Mouse (Mus musculus): ENCODE measurements around the gene Mmp19. TPM values are rescaled to one million over a fixed set of nuclear protein-coding genes. Genes with fewer than 3 reads are reported as not detected.
A peak's percentile ranks its signal among the peaks of the same experiment; 100 is the strongest.

Mmp19 gene
- polyA plus RNA-seq, 1 experiment from 2014 or later: 2.3 TPM

DNA sequence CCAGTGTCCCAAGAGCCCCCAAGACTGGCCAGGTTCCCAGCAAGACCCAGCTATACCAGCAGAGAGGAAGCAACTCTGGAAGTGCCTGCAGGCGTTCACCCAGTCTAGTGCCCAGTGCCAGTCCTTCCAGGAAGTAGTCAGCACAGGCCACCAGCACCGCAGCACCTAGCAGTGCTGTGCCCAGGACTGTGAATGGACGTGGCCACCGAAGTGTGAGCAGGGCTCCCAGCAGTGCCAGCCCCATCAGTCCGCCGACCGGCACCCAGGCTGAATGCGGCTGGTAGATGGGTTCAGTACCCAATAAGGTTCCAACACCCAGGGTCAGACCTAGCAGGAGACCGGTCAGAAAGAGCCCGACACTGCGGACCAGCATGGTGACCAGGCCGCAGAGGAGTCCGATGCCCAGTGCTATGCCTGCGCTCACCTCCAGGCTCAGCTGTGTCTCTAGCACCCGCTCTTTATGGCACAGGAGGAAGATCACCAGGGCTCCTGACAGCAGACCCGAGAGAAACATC, 11.3 kb downstream of the Mmp19 start:
- no peaks in the 10 kb centered on the region for H3K9me3 ChIP-seq (replicated peaks)
- 89% methylated on average over 16 of the region's 16 CpGs for WGBS
- H3K27ac ChIP-seq (replicated peaks): no peak overlapping the region
- H3K36me3 ChIP-seq: peaks cover 26% of the 10 kb centered on the region
- H3K27me3 ChIP-seq: no peaks in the 10 kb centered on the region
- peak overlapping the region; percentile 74; the same call in 1 of the 2 replicates for H3K4me2 ChIP-seq (replicated peaks)
- H3K4me1 ChIP-seq: peaks cover 27% of the 10 kb centered on the region
- H3K9ac ChIP-seq: no peak overlapping the region
- no peak overlapping the region for H3K4me3 ChIP-seq (replicated peaks)
- ATAC-seq (ENCODE audit: insufficient number of reproducible peaks, low FRiP score, low TSS enrichment, low read depth): no peak

DNA sequence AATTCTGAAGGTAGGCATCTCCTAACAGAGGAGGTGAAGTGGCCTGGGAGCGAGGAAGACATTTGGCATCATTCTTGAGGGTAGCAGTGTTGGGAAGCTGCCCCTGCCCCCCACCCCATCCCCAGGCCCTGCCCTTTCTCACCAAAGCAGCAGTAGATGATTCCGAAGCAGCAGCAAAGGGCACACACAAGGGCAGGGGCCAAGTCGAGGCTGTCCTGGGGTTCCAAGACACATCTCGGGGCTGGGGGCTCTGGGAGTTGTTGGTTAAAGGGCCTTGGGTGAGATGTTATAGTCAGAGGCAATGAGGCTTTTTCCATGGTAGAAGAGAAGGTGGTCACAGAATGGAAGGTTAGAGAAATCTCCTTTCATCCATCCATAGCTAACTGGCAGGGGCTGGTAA, 12.2 kb downstream of the Mmp19 start:
- Histone ChIP-seq H3K9ac (no peak overlapping the region), H3K27ac (replicated peaks) (0 out of 2 replicates have a peak overlapping the region, but pooled peaks have one; percentile 100), H3K4me2 (replicated peaks) (peak overlapping the region; percentile 74), H3K4me1 (peaks cover 36% of the 10 kb centered on the region), H3K4me3 (replicated peaks) (peak overlapping the region; percentile 88), H3K36me3 (peaks cover 31% of the 10 kb centered on the region), H3K9me3 (replicated peaks) (no peaks in the 10 kb centered on the region), H3K27me3 (no peaks in the 10 kb centered on the region)
- no peak for ATAC-seq (ENCODE audit: insufficient number of reproducible peaks, low FRiP score, low TSS enrichment, low read depth)
- WGBS: 50% methylated on average over 4 of the region's 4 CpGs

DNA sequence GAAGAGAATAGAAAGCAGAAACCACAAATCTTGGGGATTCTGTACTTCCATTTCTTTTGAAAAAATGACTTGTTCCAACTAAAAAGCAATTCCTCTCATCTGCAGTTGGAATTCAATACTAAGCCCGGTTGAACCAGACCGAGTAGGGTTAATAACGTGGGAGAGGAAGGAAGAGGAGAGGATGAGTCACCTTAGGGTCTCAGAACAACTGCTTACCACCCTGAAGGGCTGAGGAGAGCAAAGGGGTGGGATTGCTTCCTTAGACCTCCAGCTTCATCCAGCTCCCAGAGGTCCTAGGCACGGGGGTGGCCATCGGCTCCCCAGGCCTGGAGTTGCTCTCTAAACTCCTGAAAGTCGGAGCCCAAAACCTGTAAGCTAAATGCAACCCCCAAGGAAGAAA, 12.7 kb downstream of the Mmp19 start:
- peaks cover 34% of the 10 kb centered on the region for H3K36me3 ChIP-seq
- no peaks in the 10 kb centered on the region for H3K27me3 ChIP-seq
- no peak for ATAC-seq (ENCODE audit: insufficient number of reproducible peaks, low FRiP score, low TSS enrichment, low read depth)
- H3K4me3 ChIP-seq (replicated peaks): peak overlapping the region; percentile 88
- H3K9ac ChIP-seq: peak overlapping the region; percentile 68
- no peaks in the 10 kb centered on the region for H3K9me3 ChIP-seq (replicated peaks)
- 3% methylated on average over 6 of the region's 6 CpGs for WGBS
- H3K4me2 ChIP-seq (replicated peaks): peak overlapping the region; percentile 74
- peaks cover 40% of the 10 kb centered on the region for H3K4me1 ChIP-seq
- H3K27ac ChIP-seq (replicated peaks): peak overlapping the region; percentile 100

DNA sequence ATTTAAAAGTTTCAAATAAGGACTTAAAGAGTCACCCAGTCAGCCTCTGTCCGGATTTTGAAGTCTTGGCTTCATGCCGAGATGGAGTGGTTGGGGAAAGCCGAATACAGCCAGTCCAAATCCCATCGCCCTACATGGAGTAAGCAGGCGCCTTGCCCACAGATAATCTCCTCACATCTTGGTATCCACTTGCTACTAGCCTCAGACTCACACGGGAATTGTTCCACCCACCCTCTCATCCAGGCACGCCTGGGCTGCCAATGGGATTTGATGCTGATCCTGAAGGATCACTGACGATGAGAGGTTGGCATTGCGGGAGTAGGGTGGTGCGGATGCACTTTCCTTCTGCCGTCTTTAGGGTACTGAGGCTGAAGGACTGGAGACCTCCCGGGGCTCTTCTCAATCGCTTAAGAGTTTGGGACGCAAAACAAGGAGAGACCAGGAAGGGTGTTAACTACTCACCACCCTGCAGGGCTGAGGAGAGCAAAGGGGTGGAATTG, 13.1 kb downstream of the Mmp19 start, which contains the start of gene Dnajc14:
Gene Dnajc14, plus strand, starts transcription at position 292 of the 500 bp plus-strand sequence.
- H3K9me3 ChIP-seq (replicated peaks): no peaks in the 10 kb centered on the region
- ATAC-seq (ENCODE audit: insufficient number of reproducible peaks, low FRiP score, low TSS enrichment, low read depth): peak; percentile 6
- H3K27me3 ChIP-seq: no peaks in the 10 kb centered on the region
- H3K4me1 ChIP-seq: peaks cover 45% of the 10 kb centered on the region
- under 1% methylated on average over 14 of the region's 14 CpGs for WGBS
- H3K9ac ChIP-seq: peak within 1 kb of the TSS; percentile 72
- H3K36me3 ChIP-seq: peaks cover 30% of the 10 kb centered on the region
- H3K27ac ChIP-seq (replicated peaks): peak within 1 kb of the TSS; percentile 100
- H3K4me3 ChIP-seq (replicated peaks): peak within 1 kb of the TSS; percentile 88
- peak within 1 kb of the TSS; percentile 74 for H3K4me2 ChIP-seq (replicated peaks)

DNA sequence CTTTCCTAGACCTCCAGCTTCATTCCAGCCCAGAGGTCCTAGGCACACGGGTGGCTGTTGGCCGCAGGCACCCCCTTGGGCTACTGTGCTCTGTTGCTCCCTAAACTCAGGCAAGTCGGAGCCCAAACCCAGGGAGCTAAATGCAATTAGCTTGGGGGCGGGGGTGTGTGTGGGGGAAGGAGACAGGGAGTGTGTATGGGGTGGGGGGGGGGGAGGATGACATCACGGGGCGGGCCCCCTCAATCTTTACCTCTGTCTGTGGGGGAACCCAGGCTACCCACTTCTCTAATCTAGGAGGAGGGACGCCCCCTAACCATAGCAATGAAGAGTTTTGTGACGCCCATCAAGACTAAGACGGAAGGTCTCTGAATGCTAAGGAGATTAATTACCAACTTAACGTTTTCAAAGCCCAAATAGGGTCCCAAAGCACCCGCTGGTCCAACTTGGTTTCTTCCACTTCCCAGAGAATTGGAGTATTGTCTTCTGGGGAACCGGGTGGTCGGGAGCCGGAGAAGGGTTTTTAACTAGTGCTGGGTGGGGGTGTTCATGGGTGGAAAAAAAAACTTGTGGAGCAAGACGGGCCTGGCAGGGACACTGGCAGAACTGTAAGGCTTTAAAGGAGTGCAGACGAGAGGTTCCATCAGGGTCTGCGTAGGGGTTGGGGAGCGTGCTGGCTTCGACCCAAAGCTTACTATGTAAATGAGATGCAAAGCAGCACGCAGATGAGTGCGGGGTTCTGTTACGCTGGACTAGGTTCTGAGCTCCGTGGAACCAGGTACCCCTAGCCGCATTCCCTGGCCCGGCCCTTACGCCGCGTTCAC, 13.8 kb downstream of the Mmp19 start, which contains the start of gene Tmem198b:
Gene Tmem198b, minus strand, starts transcription at position 100 of the 821 bp plus-strand sequence.
- 0% methylated on average over 28 of the region's 28 CpGs for WGBS
- peaks cover 51% of the 10 kb centered on the region for H3K4me1 ChIP-seq
- H3K4me2 ChIP-seq (replicated peaks): peak within 1 kb of the TSS; percentile 74
- peak within 1 kb of the TSS; percentile 100 for H3K27ac ChIP-seq (replicated peaks)
- peak within 1 kb of the TSS; percentile 88 for H3K4me3 ChIP-seq (replicated peaks)
- peak within 1 kb of the TSS; percentile 72 for H3K9ac ChIP-seq
- no peaks in the 10 kb centered on the region for H3K27me3 ChIP-seq
- peaks cover 31% of the 10 kb centered on the region for H3K36me3 ChIP-seq
- peak; percentile 64 for ATAC-seq (ENCODE audit: insufficient number of reproducible peaks, low FRiP score, low TSS enrichment, low read depth)
- H3K9me3 ChIP-seq (replicated peaks): no peaks in the 10 kb centered on the region

DNA sequence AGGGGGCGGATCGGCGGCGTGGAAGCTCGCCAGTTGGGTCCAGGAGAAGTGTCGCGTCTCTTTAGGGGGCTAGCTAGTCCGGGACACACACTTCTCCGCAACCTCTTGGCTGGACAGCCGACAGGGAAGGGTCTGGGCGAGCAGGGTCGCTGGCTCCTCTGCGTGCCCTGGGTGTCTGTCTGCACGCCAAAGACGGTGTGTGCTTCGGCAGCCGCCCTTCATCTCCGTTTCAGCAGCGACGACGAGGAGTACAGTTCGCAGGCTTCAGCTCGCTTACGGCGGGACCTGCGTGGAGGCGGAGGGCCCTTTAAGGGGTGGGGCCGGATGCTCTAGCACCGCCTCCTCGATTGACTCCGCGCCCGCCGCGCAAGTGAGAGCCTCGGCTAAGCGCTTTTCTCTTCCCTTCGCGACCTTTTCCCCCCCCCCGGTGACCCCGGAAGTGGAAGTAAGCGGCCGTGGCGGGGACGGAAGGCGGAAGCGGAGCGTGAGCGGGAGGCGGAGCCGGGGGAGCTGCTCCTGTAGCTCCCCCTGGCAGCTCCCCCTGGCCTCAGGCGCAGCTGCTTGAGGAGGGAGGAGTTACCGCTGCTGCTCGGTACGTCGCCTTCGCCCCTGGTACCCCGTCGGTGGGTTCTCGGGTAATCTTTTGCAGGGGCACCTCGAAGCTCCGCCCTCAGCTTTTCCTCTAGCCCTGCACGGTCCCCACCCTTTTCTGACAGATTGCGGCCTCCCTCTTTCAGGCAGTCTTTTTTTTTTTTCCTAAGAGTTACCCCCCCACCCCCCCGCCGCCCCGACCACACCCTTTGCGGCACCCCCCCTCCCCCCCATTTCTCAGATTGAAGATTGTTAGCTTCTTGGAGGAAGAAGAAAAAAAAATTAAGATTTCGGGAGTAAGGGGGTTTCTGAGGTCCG, 14.6 kb downstream of the Mmp19 start:
- no peaks in the 10 kb centered on the region for H3K9me3 ChIP-seq (replicated peaks)
- under 1% methylated on average over 68 of the region's 70 CpGs for WGBS
- no peaks in the 10 kb centered on the region for H3K27me3 ChIP-seq
- peaks cover 31% of the 10 kb centered on the region for H3K36me3 ChIP-seq
- peak overlapping the region; percentile 74 for H3K4me2 ChIP-seq (replicated peaks)
- H3K4me3 ChIP-seq (replicated peaks): peak overlapping the region; percentile 88
- H3K27ac ChIP-seq (replicated peaks): peak overlapping the region; percentile 100
- peak overlapping the region; percentile 72 for H3K9ac ChIP-seq
- peaks cover 54% of the 10 kb centered on the region for H3K4me1 ChIP-seq
- peak; percentile 93 for ATAC-seq (ENCODE audit: insufficient number of reproducible peaks, low FRiP score, low TSS enrichment, low read depth)

DNA sequence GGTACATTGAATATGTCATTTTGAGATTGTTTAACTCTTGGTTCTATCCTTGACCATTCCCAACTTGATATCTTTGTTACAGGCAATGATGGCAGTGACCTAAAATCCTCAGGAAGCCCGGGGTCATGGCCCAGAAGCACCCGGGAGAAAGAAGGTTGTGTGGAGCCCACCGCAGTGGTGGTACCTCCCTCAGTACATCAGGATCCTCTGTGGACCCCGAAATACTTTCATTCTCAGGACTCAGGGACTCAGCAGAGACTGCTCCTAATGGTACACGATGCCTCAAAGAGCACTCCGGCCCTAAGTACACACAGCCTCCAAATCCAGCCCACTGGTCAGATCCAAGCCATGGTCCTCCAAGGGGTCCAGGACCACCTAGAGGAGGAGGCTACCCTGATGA, 15.4 kb downstream of the Mmp19 start:
- Histone ChIP-seq H3K4me2 (replicated peaks) (peak overlapping the region; percentile 74), H3K27me3 (no peaks in the 10 kb centered on the region), H3K4me1 (peaks cover 54% of the 10 kb centered on the region), H3K27ac (replicated peaks) (peak overlapping the region; percentile 100), H3K4me3 (replicated peaks) (peak overlapping the region; percentile 88), H3K9me3 (replicated peaks) (no peaks in the 10 kb centered on the region), H3K9ac (peak overlapping the region; percentile 53), H3K36me3 (peaks cover 23% of the 10 kb centered on the region)
- 56% methylated on average over 6 of the region's 6 CpGs for WGBS
- no peak for ATAC-seq (ENCODE audit: insufficient number of reproducible peaks, low FRiP score, low TSS enrichment, low read depth)

DNA sequence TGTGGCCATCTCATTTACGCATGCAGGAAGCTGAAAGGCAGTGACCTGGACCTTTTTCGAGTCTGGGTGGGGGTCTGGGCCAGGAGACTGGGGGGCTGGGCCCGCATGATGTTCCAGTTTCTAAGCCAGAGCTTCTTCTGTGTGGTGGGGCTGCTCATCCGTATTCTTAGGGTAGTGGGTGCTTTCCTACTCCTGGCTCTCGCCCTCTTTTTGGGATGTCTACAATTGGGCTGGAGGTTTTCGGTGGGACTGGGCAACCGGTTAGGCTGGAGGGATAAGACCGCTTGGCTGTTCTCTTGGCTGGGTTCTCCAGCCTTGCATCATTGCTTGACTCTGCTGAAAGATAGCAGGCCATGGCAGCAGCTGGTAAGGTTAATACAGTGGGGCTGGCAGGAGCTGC, 16.3 kb downstream of the Mmp19 start:
- Histone ChIP-seq H3K27ac (replicated peaks) (no peak overlapping the region), H3K27me3 (no peaks in the 10 kb centered on the region), H3K4me3 (replicated peaks) (peak overlapping the region; percentile 88), H3K9me3 (replicated peaks) (no peaks in the 10 kb centered on the region), H3K4me1 (peaks cover 54% of the 10 kb centered on the region), H3K9ac (no peak overlapping the region), H3K36me3 (peaks cover 20% of the 10 kb centered on the region), H3K4me2 (replicated peaks) (peak overlapping the region; percentile 74)
- WGBS: 90% methylated on average over 8 of the region's 8 CpGs
- no peak for ATAC-seq (ENCODE audit: insufficient number of reproducible peaks, low FRiP score, low TSS enrichment, low read depth)

DNA sequence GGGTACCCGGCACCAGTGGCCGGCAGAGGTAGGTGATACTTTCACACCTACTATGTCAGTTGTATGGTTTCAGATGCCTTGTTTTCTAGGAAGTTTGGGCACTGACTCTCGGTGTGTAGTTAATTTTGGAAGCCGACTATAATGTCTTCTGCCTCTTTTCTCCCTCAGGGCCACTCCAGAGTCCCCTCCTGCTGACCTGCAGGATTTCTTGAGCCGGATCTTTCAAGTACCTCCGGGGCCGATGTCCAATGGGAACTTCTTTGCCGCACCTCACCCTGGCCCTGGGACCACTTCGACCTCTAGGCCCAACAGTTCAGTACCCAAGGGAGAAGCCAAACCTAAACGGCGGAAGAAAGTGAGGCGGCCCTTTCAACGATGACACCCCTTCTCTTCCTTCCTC, 26.3 kb downstream of the Mmp19 start, which contains the start of gene Sarnp:
Gene Sarnp, plus strand, starts transcription at position 301 of the 400 bp plus-strand sequence.
- Histone ChIP-seq H3K4me1 (peaks cover 5% of the 10 kb centered on the region; the same call in 1 of the 2 replicates), H3K36me3 (peaks cover 64% of the 10 kb centered on the region), H3K9ac (no peak within 1 kb of the TSS), H3K4me3 (replicated peaks) (no peak within 1 kb of the TSS), H3K4me2 (replicated peaks) (no peak within 1 kb of the TSS), H3K9me3 (replicated peaks) (no peaks in the 10 kb centered on the region), H3K27ac (replicated peaks) (no peak within 1 kb of the TSS), H3K27me3 (no peaks in the 10 kb centered on the region)
- WGBS: 87% methylated on average over 13 of the region's 13 CpGs
- ATAC-seq (ENCODE audit: insufficient number of reproducible peaks, low FRiP score, low TSS enrichment, low read depth): no peak

DNA sequence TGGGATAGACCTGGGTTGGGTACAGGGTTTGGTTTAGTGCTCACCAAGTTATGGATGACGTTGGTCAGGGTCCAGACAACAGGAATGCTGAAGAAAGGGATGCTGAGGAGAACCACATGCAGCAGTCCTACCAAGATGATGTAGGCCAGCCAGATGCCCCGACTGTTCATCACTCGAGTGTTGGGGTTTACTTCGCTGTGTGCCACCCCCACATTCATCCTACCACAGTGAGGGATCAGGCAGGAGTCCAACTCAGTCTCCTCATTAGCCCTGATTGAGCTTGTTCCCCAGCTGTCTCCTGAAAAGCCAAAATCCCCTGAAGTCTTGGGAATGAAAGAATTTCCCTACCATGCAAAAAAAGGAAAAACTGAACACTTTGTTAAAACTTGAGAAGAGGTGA, 29.5 kb downstream of the Mmp19 start:
- 85% methylated on average over 4 of the region's 4 CpGs for WGBS
- Histone ChIP-seq H3K27me3 (no peaks in the 10 kb centered on the region), H3K9me3 (replicated peaks) (no peaks in the 10 kb centered on the region), H3K4me3 (replicated peaks) (0 out of 2 replicates have a peak overlapping the region, but pooled peaks have one; percentile 61), H3K27ac (replicated peaks) (no peak overlapping the region), H3K4me2 (replicated peaks) (no peak overlapping the region), H3K9ac (no peak overlapping the region), H3K36me3 (peaks cover 47% of the 10 kb centered on the region), H3K4me1 (peaks cover 14% of the 10 kb centered on the region)
- no peak for ATAC-seq (ENCODE audit: insufficient number of reproducible peaks, low FRiP score, low TSS enrichment, low read depth)
